Mouse (Mus musculus) myocyte (in vitro differentiated cells): Measurements from ENCODE around the gene Prodh2. TPM values are rescaled to one million over a fixed set of nuclear protein-coding genes. Genes with fewer than 3 reads are reported as not detected.

Experiments
- H3K27me3 ChIP-seq: one replicate; pipeline ENCODE4 v1.6.1; 2011; ENCODE audit not compliant: control insufficient read depth, insufficient read depth, insufficient read length
- H3K36me3 ChIP-seq: one replicate; pipeline ENCODE4 v1.6.1; 2011; ENCODE audit not compliant: control insufficient read depth, insufficient read depth
- H3K4me2 ChIP-seq: one replicate; pipeline ENCODE4 v1.6.1; 2011; ENCODE audit warnings: low read depth, control low read depth
- H3K4me3 ChIP-seq: one replicate; pipeline ENCODE4 v1.5.1; 2011; ENCODE audit warnings: mild to moderate bottlenecking, control low read depth, moderate library complexity
- H3K79me2 ChIP-seq: one replicate; pipeline ENCODE4 v1.6.1; 2011; ENCODE audit not compliant: control insufficient read depth, insufficient read depth
- H3ac ChIP-seq: one replicate; pipeline ENCODE4 v1.6.1; 2011; ENCODE audit not compliant: control insufficient read depth, insufficient read length
- CEBPB ChIP-seq: IDR thresholded peaks from 2 replicates; pipeline ENCODE4 v1.6.1; 2011; ENCODE audit warnings: mild to moderate bottlenecking, moderate library complexity; ENCODE audit not compliant: poor library complexity, insufficient read depth, severe bottlenecking
- E2F4 ChIP-seq: IDR thresholded peaks from one replicate; pipeline ENCODE4 v1.6.1; 2011; ENCODE audit warnings: mild to moderate bottlenecking, control low read depth, moderate library complexity; ENCODE audit not compliant: insufficient read depth
- MAX ChIP-seq: IDR thresholded peaks from one replicate; pipeline ENCODE4 v1.6.1; 2011; ENCODE audit warnings: low read depth, mild to moderate bottlenecking, control low read depth
- MYOD1 ChIP-seq, 3 experiments: IDR thresholded peaks; one replicate each; pipeline ENCODE4 v1.6.1; 2011; ENCODE audit warnings: control low read depth in 2 of 3, low read depth in 2 of 3, mild to moderate bottlenecking in 2 of 3, moderate library complexity in 1 of 3; ENCODE audit not compliant: insufficient read length in 2 of 3, control insufficient read depth in 1 of 3
- MYOG ChIP-seq, 3 experiments: IDR thresholded peaks; one replicate each; pipeline ENCODE4 v1.6.1; 2011; ENCODE audit warnings: control low read depth in 2 of 3, low read depth in 2 of 3, mild to moderate bottlenecking in 2 of 3; ENCODE audit not compliant: insufficient read length in 2 of 3, control insufficient read depth in 1 of 3, insufficient read depth in 1 of 3
- POLR2A ChIP-seq: IDR thresholded peaks from one replicate; pipeline ENCODE4 v1.6.1; 2011; ENCODE audit warnings: low read depth, mild to moderate bottlenecking, control low read depth, moderate library complexity; ENCODE audit not compliant: insufficient read length
- POLR2AphosphoS2 ChIP-seq: IDR thresholded peaks from one replicate; pipeline ENCODE4 v1.6.1; 2011; ENCODE audit warnings: low read depth, control low read depth; ENCODE audit not compliant: insufficient read length
- REST ChIP-seq: IDR thresholded peaks from one replicate; pipeline ENCODE4 v1.6.1; 2011; ENCODE audit warnings: mild to moderate bottlenecking, control low read depth, moderate library complexity; ENCODE audit not compliant: insufficient read depth, insufficient read length
- SRF ChIP-seq: IDR thresholded peaks from one replicate; pipeline ENCODE4 v1.6.1; 2011; ENCODE audit warnings: low read depth; ENCODE audit not compliant: control insufficient read depth, insufficient read length
- TCF12 ChIP-seq: IDR thresholded peaks from one replicate; pipeline ENCODE4 v1.6.1; 2011; ENCODE audit warnings: mild to moderate bottlenecking, control low read depth; ENCODE audit not compliant: poor library complexity, insufficient read depth, severe bottlenecking
- TCF3 ChIP-seq: IDR thresholded peaks from one replicate; pipeline ENCODE4 v1.6.1; 2011; ENCODE audit warnings: low read depth, control low read depth; ENCODE audit not compliant: insufficient read length
- USF1 ChIP-seq: IDR thresholded peaks from one replicate; pipeline ENCODE4 v1.6.1; 2011; ENCODE audit warnings: low read depth, mild to moderate bottlenecking, control low read depth, moderate library complexity
- polyA plus RNA-seq: library from polyadenylated mRNA; unstranded; fragments of >200 nt; fragmentation: generic; extraction: Trizol; gene quantifications from one replicate; pipeline ENCODE4 v1.2.1, GENCODE M21; 2012; ENCODE audit warnings: missing spikeins

Prodh2 gene
- polyA plus RNA-seq, 1 experiment: not detected

GRCm38 (mm10) chr7:30515003-30515760, 21.8 kb downstream of the Prodh2 start:
- Histone ChIP-seq H3K79me2 (no peaks in the 10 kb centered on the region), H3ac (no peak overlapping the region), H3K27me3 (peaks cover 19% of the 10 kb centered on the region), H3K4me3 (no peak overlapping the region), H3K4me2 (no peak overlapping the region), H3K36me3 (no peaks in the 10 kb centered on the region)
- TF ChIP-seq MAX (no peak), MYOD1 (IDR thresholded peaks at IDR 0.05; ENCODE audit: control insufficient read depth in 1 of 3, insufficient read length in 2 of 3, low read depth in 2 of 3) (no peak), CEBPB (no peak), USF1 (no peak), MYOG (IDR thresholded peaks at IDR 0.05; ENCODE audit: control insufficient read depth in 1 of 3, insufficient read depth in 1 of 3, insufficient read length in 2 of 3, low read depth in 2 of 3) (no peak), TCF12 (no peak), POLR2AphosphoS2 (no peak), E2F4 (no peak), REST (no peak), TCF3 (no peak), POLR2A (no peak), SRF (no peak)

GRCm38 (mm10) chr7:30518325-30518724, 24.9 kb downstream of the Prodh2 start:
- H3ac ChIP-seq: no peak overlapping the region
- peaks cover 11% of the 10 kb centered on the region for H3K27me3 ChIP-seq
- no peak overlapping the region for H3K4me2 ChIP-seq
- H3K4me3 ChIP-seq: no peak overlapping the region
- no peaks in the 10 kb centered on the region for H3K36me3 ChIP-seq
- no peaks in the 10 kb centered on the region for H3K79me2 ChIP-seq
- no peak for TF ChIP-seq TCF3
- TF ChIP-seq SRF: no peak
- TF ChIP-seq TCF12: no peak
- no peak for TF ChIP-seq E2F4
- TF ChIP-seq MYOG (IDR thresholded peaks at IDR 0.05; ENCODE audit: control insufficient read depth in 1 of 3, insufficient read depth in 1 of 3, insufficient read length in 2 of 3, low read depth in 2 of 3): no peak

DNA sequence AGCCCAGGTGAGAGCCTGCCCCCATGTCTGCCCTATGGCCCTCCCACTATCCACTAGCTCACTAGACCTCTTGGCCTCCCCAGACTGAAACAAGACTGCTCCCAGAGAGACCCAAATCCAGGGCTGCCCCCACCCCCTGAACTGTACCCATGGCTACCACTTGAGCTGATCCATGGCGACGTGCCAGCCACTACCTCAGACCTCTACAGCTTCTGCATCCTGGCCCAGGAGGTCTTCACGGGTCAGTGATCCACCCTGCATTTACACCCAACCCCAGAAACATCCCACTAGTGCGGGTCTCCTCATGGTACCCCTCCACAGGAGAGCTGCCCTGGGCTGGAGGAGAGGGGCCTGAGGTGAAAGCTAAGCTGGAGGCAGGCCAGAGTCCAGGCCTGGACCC, 27.0 kb downstream of the Prodh2 start:
- TF ChIP-seq SRF (no peak), TCF3 (no peak), POLR2AphosphoS2 (peak; percentile 90)
- Histone ChIP-seq H3K4me2 (no peak overlapping the region), H3K4me3 (no peak overlapping the region), H3K79me2 (no peaks in the 10 kb centered on the region), H3K36me3 (no peaks in the 10 kb centered on the region), H3K27me3 (no peaks in the 10 kb centered on the region), H3ac (no peak overlapping the region)

GRCm38 (mm10) chr7:30520856-30521255, 27.4 kb downstream of the Prodh2 start:
- Histone ChIP-seq H3ac (no peak overlapping the region), H3K4me3 (no peak overlapping the region), H3K79me2 (no peaks in the 10 kb centered on the region), H3K4me2 (no peak overlapping the region), H3K36me3 (no peaks in the 10 kb centered on the region), H3K27me3 (no peaks in the 10 kb centered on the region)
- TF ChIP-seq POLR2A: peak; percentile 49
- TF ChIP-seq REST: no peak

DNA sequence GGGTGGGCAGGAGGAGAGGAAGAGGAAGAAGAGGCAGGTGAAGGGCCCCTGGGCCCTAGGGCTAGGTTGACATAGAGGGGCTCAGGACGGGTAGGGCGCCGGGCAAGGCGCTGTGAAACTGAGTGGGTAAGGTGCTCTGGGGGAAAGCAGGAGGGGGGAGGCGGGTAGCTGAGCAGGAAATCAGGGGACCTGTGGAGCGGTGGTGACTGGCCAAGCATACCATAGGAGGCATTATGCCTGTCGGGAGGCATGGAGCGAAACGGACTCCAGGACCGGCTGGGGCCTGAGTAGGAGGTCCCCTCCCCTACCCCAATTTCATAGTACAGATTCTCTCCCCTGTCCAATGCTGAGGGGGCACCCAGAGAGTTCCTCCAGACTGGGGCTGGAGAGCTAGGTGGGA, 29.4 kb downstream of the Prodh2 start:
- no peak overlapping the region for H3ac ChIP-seq
- TF ChIP-seq CEBPB: no peak
- no peak for TF ChIP-seq TCF3
- no peak for TF ChIP-seq E2F4
- no peak for TF ChIP-seq SRF
- no peak for TF ChIP-seq POLR2A
- TF ChIP-seq MYOG (IDR thresholded peaks at IDR 0.05; ENCODE audit: control insufficient read depth in 1 of 3, insufficient read depth in 1 of 3, insufficient read length in 2 of 3, low read depth in 2 of 3): no peak
- no peak for TF ChIP-seq MAX
- no peak for TF ChIP-seq REST
- no peak overlapping the region for H3K4me3 ChIP-seq
- H3K4me2 ChIP-seq: peak overlapping the region; percentile 38
- no peaks in the 10 kb centered on the region for H3K79me2 ChIP-seq
- H3K27me3 ChIP-seq: no peaks in the 10 kb centered on the region
- no peaks in the 10 kb centered on the region for H3K36me3 ChIP-seq
